Mouse (Mus musculus) olfactory bulb, adult 2 months (tissue): ENCODE results near the gene Ufc1.
"Not testable (repeated sequence)": the region's sequence is repeated elsewhere in the genome, so short reads cannot be mapped to it uniquely, and the experiment has no call there.

Experiments
- CTCF ChIP-seq: fragments of 200-500 bp; IDR thresholded peaks from 2 replicates; pipeline ENCODE4 v1.5.1; 2012; ENCODE audit warnings: low read depth, mild to moderate bottlenecking, low read length, moderate library complexity; ENCODE audit not compliant: insufficient read depth
- POLR2A ChIP-seq: fragments of 200-500 bp; IDR thresholded peaks from 2 replicates; pipeline ENCODE4 v1.6.1; 2012; ENCODE audit warnings: mild to moderate bottlenecking, low read depth, low read length, moderate library complexity; ENCODE audit not compliant: insufficient read depth

- TF ChIP-seq POLR2A, CTCF: not testable (repeated sequence)
Measured at GRCm38 (mm10) chr1:171306157-171306556, 11.3 kb upstream of the Ufc1 start.
